Mouse (Mus musculus): ENCODE measurements around the gene Prdx3. TPM values are rescaled to one million over a fixed set of nuclear protein-coding genes. Genes with fewer than 3 reads are reported as not detected.

The Prdx3 gene
- polyA plus RNA-seq, 1 experiment from 2014 or later: 103 TPM

DNA sequence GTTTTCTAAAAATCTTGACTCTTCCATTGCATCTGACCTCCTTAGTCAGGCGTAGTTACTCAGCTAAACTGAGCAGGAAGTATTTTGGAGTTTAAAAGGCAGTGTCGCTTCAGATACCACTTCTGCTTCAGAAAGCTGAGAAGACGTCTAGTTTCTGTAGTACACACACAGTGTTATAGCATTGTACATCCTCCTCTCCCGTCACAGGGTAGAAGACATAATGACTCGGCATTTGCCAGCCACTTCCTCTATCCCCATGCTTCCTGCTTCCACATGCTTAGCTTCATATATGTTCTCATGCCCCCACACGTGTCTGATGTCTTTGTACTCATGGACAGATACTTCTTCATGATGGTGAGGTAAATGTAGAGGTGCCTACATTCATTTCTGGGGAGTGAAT, 55.7 kb downstream of the Prdx3 start:
- WGBS: 92% methylated on average over 6 of the region's 6 CpGs
- Histone ChIP-seq H3K27me3 (replicated peaks; ENCODE audit: control insufficient read depth, insufficient read depth, low read length) (no peaks in the 10 kb centered on the region), H3K4me2 (ENCODE audit: low read length) (no peak overlapping the region), H3K4me1 (ENCODE audit: control insufficient read depth, insufficient read depth, low read length) (no peaks in the 10 kb centered on the region), H3K9ac (ENCODE audit: low read length) (no peak overlapping the region), H3K4me3 (ENCODE audit: low read depth, low read length) (no peak overlapping the region), H3K27ac (ENCODE audit: low read depth, low read length) (no peak overlapping the region), H3K9me3 (replicated peaks; ENCODE audit: control insufficient read depth, low read length) (no peaks in the 10 kb centered on the region), H3K36me3 (ENCODE audit: control insufficient read depth, insufficient read depth, low read length) (peaks cover 58% of the 10 kb centered on the region)
- ATAC-seq (no peak), DNase-seq (ENCODE audit: low spot score) (no peak)

Other genes with a start within 250 kb of the Prdx3 start
- gene Nanos1, start 118.6 kb downstream of the Prdx3 start, polyA plus RNA-seq (2014; fragmentation: Nextera tagmentation; extraction: Ambion mirVana): 16.1 and 16.3 TPM in 2 replicates
- 107 and 115 TPM in 2 replicates for gene Eif3a, start 83.9 kb downstream of the Prdx3 start, polyA plus RNA-seq (2014; fragmentation: Nextera tagmentation; extraction: Ambion mirVana)
- gene Fam45a, start 63.0 kb downstream of the Prdx3 start, polyA plus RNA-seq (2014; fragmentation: Nextera tagmentation; extraction: Ambion mirVana): 49.7 and 54.1 TPM in 2 replicates
- gene Sfxn4, start 13.1 kb downstream of the Prdx3 start, polyA plus RNA-seq (2014; fragmentation: Nextera tagmentation; extraction: Ambion mirVana): 10.7 and 11.0 TPM in 2 replicates
- 2.0 and 2.7 TPM in 2 replicates for gene Grk5, start 15.2 kb upstream of the Prdx3 start, polyA plus RNA-seq (2014; fragmentation: Nextera tagmentation; extraction: Ambion mirVana)

Data from forebrain, embryonic 14.5 days (tissue).